Comparison of ENCODE assay signal across 22 mouse cellular contexts in the genomic region with DNA sequence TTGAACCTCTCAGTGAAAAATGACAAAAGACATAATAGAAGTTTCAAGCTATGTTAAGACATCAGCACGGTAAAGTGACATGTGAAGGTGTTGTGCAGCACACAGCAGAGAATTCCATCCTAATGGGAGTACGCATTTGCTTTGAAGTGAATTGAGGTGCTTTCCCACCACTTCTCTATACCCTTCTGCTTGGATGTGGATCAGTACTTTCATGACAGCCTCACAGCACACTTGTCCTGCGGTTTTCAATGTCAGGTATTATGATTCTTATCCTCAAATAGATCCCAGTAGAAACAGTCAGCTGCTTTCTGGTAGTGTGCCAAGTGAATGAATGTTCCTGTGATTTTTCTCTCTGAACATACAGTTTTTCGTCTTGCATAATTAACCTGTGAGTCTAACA.
DNase-seq lines count a peak whose midpoint lies in the region; ATAC-seq and TF ChIP-seq lines count a peak whose summit lies in the region.
"Had no signal": no experiment of that assay in that cellular context is flagged by ENCODE, and none has a peak within 500 bp of the region (broad histone marks: within the 10 kb centered on the region; RNA-seq: fewer than 3 reads in every experiment).

No protein-coding gene starts in this region.

- H3K4me3 ChIP-seq in forebrain, embryonic 13.5 days, result no peak overlapping the region
- H3K4me3 ChIP-seq in forebrain, embryonic 12.5 days (replicated peaks), result no peak overlapping the region
- H3K4me3 ChIP-seq in midbrain, embryonic 16.5 days (ENCODE audit: low read depth, low read length), result no peak overlapping the region
- H3K4me3 ChIP-seq in midbrain, embryonic 14.5 days (replicated peaks; ENCODE audit: low read depth, low read length), result no peak overlapping the region
- H3K4me3 ChIP-seq in forebrain, postnatal 0 days (ENCODE audit: low read depth, low read length), result no peak overlapping the region
- H3K4me3 ChIP-seq: embryonic facial prominence, embryonic 12.5 days; gastrocnemius, adult 2 months; hindbrain, embryonic 13.5 days; limb, embryonic 10.5 days; liver, embryonic 15.5 days; lung, embryonic 15.5 days; megakaryocyte, embryonic 14.5 days had no signal

- no peak for DNase-seq in midbrain, embryonic 14.5 days
- DNase-seq in cerebellum, adult 9-10 months, result peak; percentile 61
- DNase-seq in forebrain, postnatal 0 days, result peak; percentile 11
- no peak for DNase-seq in layer of hippocampus, postnatal 36 days
- no peak for DNase-seq in urinary bladder, adult 2 months (ENCODE audit: low spot score)
- DNase-seq: adrenal gland, postnatal 36 days; gastrocnemius, adult 2 months; kidney, adult 18-20 months; kidney, postnatal 4 days; layer of hippocampus, adult 9-11 months; liver; lung, postnatal 36 days had no signal

- H3K9ac ChIP-seq in forebrain, embryonic 13.5 days, result no peak overlapping the region
- no peak overlapping the region for H3K9ac ChIP-seq in forebrain, embryonic 12.5 days
- no peak overlapping the region for H3K9ac ChIP-seq in midbrain, embryonic 16.5 days (ENCODE audit: low read depth, low read length)
- no peak overlapping the region for H3K9ac ChIP-seq in midbrain, embryonic 14.5 days (replicated peaks; ENCODE audit: low read length)
- H3K9ac ChIP-seq in forebrain, postnatal 0 days, result no peak overlapping the region
- H3K9ac ChIP-seq: embryonic facial prominence, embryonic 12.5 days; hindbrain, embryonic 13.5 days; liver, embryonic 15.5 days; lung, embryonic 15.5 days had no signal

- no peak overlapping the region for H3K27ac ChIP-seq in forebrain, embryonic 13.5 days
- H3K27ac ChIP-seq in forebrain, embryonic 12.5 days, result no peak overlapping the region
- H3K27ac ChIP-seq in midbrain, embryonic 16.5 days (ENCODE audit: low read length), result no peak overlapping the region
- no peak overlapping the region for H3K27ac ChIP-seq in midbrain, embryonic 14.5 days (replicated peaks; ENCODE audit: low read depth, low read length)
- 0 out of 2 replicates have a peak overlapping the region, but pooled peaks have one; percentile 9 for H3K27ac ChIP-seq in forebrain, postnatal 0 days (ENCODE audit: low read depth, low read length)
- H3K27ac ChIP-seq: embryonic facial prominence, embryonic 12.5 days; gastrocnemius, adult 2 months; hindbrain, embryonic 13.5 days; limb, embryonic 10.5 days; liver, embryonic 15.5 days; lung, embryonic 15.5 days had no signal

- no peaks in the 10 kb centered on the region for H3K27me3 ChIP-seq in forebrain, embryonic 13.5 days
- no peaks in the 10 kb centered on the region for H3K27me3 ChIP-seq in forebrain, embryonic 12.5 days
- no peaks in the 10 kb centered on the region for H3K27me3 ChIP-seq in midbrain, embryonic 16.5 days (ENCODE audit: control insufficient read depth, insufficient read depth, low read depth, low read length)
- H3K27me3 ChIP-seq in midbrain, embryonic 14.5 days (ENCODE audit: control insufficient read depth, insufficient read depth, low read length), result no peaks in the 10 kb centered on the region
- H3K27me3 ChIP-seq in forebrain, postnatal 0 days (ENCODE audit: insufficient read depth, low read length), result no peaks in the 10 kb centered on the region
- H3K27me3 ChIP-seq: embryonic facial prominence, embryonic 12.5 days; hindbrain, embryonic 13.5 days; liver, embryonic 15.5 days; lung, embryonic 15.5 days; megakaryocyte, embryonic 14.5 days had no signal

- 81% methylated on average over 4 of the region's 4 CpGs for WGBS in forebrain, embryonic 13.5 days
- 79% methylated on average over 4 of the region's 4 CpGs for WGBS in forebrain, embryonic 12.5 days
- 72% methylated on average over 4 of the region's 4 CpGs for WGBS in midbrain, embryonic 16.5 days
- 74% methylated on average over 4 of the region's 4 CpGs for WGBS in midbrain, embryonic 14.5 days
- 67% methylated on average over 4 of the region's 4 CpGs for WGBS in forebrain, postnatal 0 days

- H3K4me1 ChIP-seq in forebrain, embryonic 13.5 days, result no peaks in the 10 kb centered on the region
- no peaks in the 10 kb centered on the region for H3K4me1 ChIP-seq in forebrain, embryonic 12.5 days
- no peaks in the 10 kb centered on the region for H3K4me1 ChIP-seq in midbrain, embryonic 16.5 days (ENCODE audit: control insufficient read depth, insufficient read depth, low read length)
- no peaks in the 10 kb centered on the region for H3K4me1 ChIP-seq in midbrain, embryonic 14.5 days (ENCODE audit: control insufficient read depth, insufficient read depth, low read length)
- no peaks in the 10 kb centered on the region for H3K4me1 ChIP-seq in forebrain, postnatal 0 days (ENCODE audit: insufficient read depth)
- H3K4me1 ChIP-seq: embryonic facial prominence, embryonic 12.5 days; hindbrain, embryonic 13.5 days; limb, embryonic 10.5 days; liver, embryonic 15.5 days; lung, embryonic 15.5 days; megakaryocyte, embryonic 14.5 days had no signal

- no peak overlapping the region for H3K4me2 ChIP-seq in forebrain, embryonic 13.5 days
- no peak overlapping the region for H3K4me2 ChIP-seq in forebrain, embryonic 12.5 days
- H3K4me2 ChIP-seq in midbrain, embryonic 16.5 days (ENCODE audit: low read length), result no peak overlapping the region
- H3K4me2 ChIP-seq in midbrain, embryonic 14.5 days (ENCODE audit: low read length), result no peak overlapping the region
- no peak overlapping the region for H3K4me2 ChIP-seq in forebrain, postnatal 0 days (ENCODE audit: low read depth)
- H3K4me2 ChIP-seq: embryonic facial prominence, embryonic 12.5 days; hindbrain, embryonic 13.5 days; liver, embryonic 15.5 days; lung, embryonic 15.5 days had no signal

- H3K36me3 ChIP-seq in forebrain, embryonic 13.5 days (ENCODE audit: poor library complexity, severe bottlenecking), result no peaks in the 10 kb centered on the region
- no peaks in the 10 kb centered on the region for H3K36me3 ChIP-seq in forebrain, embryonic 12.5 days (replicated peaks)
- no peaks in the 10 kb centered on the region for H3K36me3 ChIP-seq in midbrain, embryonic 16.5 days (ENCODE audit: control insufficient read depth, insufficient read depth, low read length)
- no peaks in the 10 kb centered on the region for H3K36me3 ChIP-seq in midbrain, embryonic 14.5 days (ENCODE audit: control insufficient read depth, insufficient read depth, low read length)
- no peaks in the 10 kb centered on the region for H3K36me3 ChIP-seq in forebrain, postnatal 0 days (ENCODE audit: insufficient read depth)
- H3K36me3 ChIP-seq: embryonic facial prominence, embryonic 12.5 days; hindbrain, embryonic 13.5 days; limb, embryonic 10.5 days; liver, embryonic 15.5 days; lung, embryonic 15.5 days had no signal

- ATAC-seq in forebrain, embryonic 13.5 days, result peak; percentile 71
- no peak for ATAC-seq in forebrain, embryonic 12.5 days (ENCODE audit: low FRiP score)
- ATAC-seq in midbrain, embryonic 16.5 days, result peak; percentile 88
- no peak for ATAC-seq in midbrain, embryonic 14.5 days (ENCODE audit: low FRiP score, low TSS enrichment)
- ATAC-seq in forebrain, postnatal 0 days, result peak; percentile 60
- ATAC-seq: inflammation-experienced regulatory T-cells, adult 6 months had no signal

- no peak for TF ChIP-seq CTCF in forebrain, postnatal 0 days (IDR thresholded peaks at IDR 0.05; ENCODE audit: low read depth)

- no peaks in the 10 kb centered on the region for H3K9me3 ChIP-seq in forebrain, embryonic 13.5 days (replicated peaks)
- H3K9me3 ChIP-seq in forebrain, embryonic 12.5 days, result no peaks in the 10 kb centered on the region
- H3K9me3 ChIP-seq in midbrain, embryonic 16.5 days (replicated peaks; ENCODE audit: control insufficient read depth, low read length, poor library complexity, severe bottlenecking), result no peaks in the 10 kb centered on the region
- H3K9me3 ChIP-seq in midbrain, embryonic 14.5 days (ENCODE audit: control insufficient read depth, low read length), result no peaks in the 10 kb centered on the region
- H3K9me3 ChIP-seq in forebrain, postnatal 0 days (ENCODE audit: low read length), result no peaks in the 10 kb centered on the region
- H3K9me3 ChIP-seq: embryonic facial prominence, embryonic 12.5 days; hindbrain, embryonic 13.5 days; limb, embryonic 10.5 days; liver, embryonic 15.5 days; lung, embryonic 15.5 days; megakaryocyte, embryonic 14.5 days had no signal

Comparison
In these comparisons a context has a peak if more than half of its experiments do, and no peak if none do; other contexts are left out.
1. ATAC-seq: peak in forebrain, embryonic 13.5 days (single experiment), midbrain, embryonic 16.5 days (single experiment) and forebrain, postnatal 0 days (single experiment); none in forebrain, embryonic 12.5 days (single experiment) and midbrain, embryonic 14.5 days (single experiment).
2. DNase-seq: peak in cerebellum, adult 9-10 months (single experiment) and forebrain, postnatal 0 days (single experiment); none in midbrain, embryonic 14.5 days (single experiment), layer of hippocampus, postnatal 36 days (0 of 2) and urinary bladder, adult 2 months (single experiment).